Mouse (Mus musculus): Measurements from ENCODE around the gene Scrn2.

GRCm38 (mm10) chr11:97013121-97013670 lies 16.5 kb upstream of the Scrn2 start, which contains the start of gene Sp6:
- TF ChIP-seq CTCF (IDR thresholded peaks at IDR 0.05; ENCODE audit: low read depth) = no peak
- TF ChIP-seq EP300 (optimal IDR thresholded peaks at IDR 0.05) = no peak
